Mouse (Mus musculus) kidney, postnatal 36 days (tissue): ENCODE data around the gene Cdc26.

Source experiments
- DNase-seq, 2 experiments: peaks; one replicate each; pipeline ENCODE4 v3.0.0; 2021 to 2022; ENCODE audit warnings: mixed read lengths in 2 of 2

Cdc26 gene

GRCm38 (mm10) chr4:62397616-62398365 lies 10.7 kb downstream of the Cdc26 start:
- DNase-seq: no peak

GRCm38 (mm10) chr4:62395806-62396205 lies 12.6 kb downstream of the Cdc26 start:
- DNase-seq: no peak

- peak; percentile 21 to 30 for DNase-seq
Measured at GRCm38 (mm10) chr4:62393459-62393858, 15.0 kb downstream of the Cdc26 start.

GRCm38 (mm10) chr4:62391892-62392291 lies 16.6 kb downstream of the Cdc26 start:
- no peak for DNase-seq

- peak; percentile 25 to 47 for DNase-seq
Measured at GRCm38 (mm10) chr4:62389592-62390512, 18.6 kb downstream of the Cdc26 start.

GRCm38 (mm10) chr4:62385439-62385838 lies 23.0 kb downstream of the Cdc26 start:
- DNase-seq: no peak

- DNase-seq: no peak
Measured at GRCm38 (mm10) chr4:62384159-62384558, 24.3 kb downstream of the Cdc26 start.

- peak; percentile 43 to 55 for DNase-seq
Measured at GRCm38 (mm10) chr4:62383752-62384151, 24.7 kb downstream of the Cdc26 start.

GRCm38 (mm10) chr4:62383207-62383606 lies 25.2 kb downstream of the Cdc26 start:
- DNase-seq: no peak

- DNase-seq: no peak
Measured at GRCm38 (mm10) chr4:62379724-62380381, 28.6 kb downstream of the Cdc26 start.

GRCm38 (mm10) chr4:62376123-62376522 lies 32.3 kb downstream of the Cdc26 start:
- DNase-seq: no peak

- DNase-seq: peak; percentile 39 to 42
Measured at GRCm38 (mm10) chr4:62374342-62374741, 34.1 kb downstream of the Cdc26 start.

- peak in 1 of 2 experiments; percentile 21 for DNase-seq
Measured at GRCm38 (mm10) chr4:62373668-62374067, 34.8 kb downstream of the Cdc26 start.

GRCm38 (mm10) chr4:62372818-62373520 lies 35.5 kb downstream of the Cdc26 start:
- DNase-seq: no peak

GRCm38 (mm10) chr4:62372410-62372809 lies 36.0 kb downstream of the Cdc26 start:
- DNase-seq: no peak

- no peak for DNase-seq
Measured at GRCm38 (mm10) chr4:62369091-62369490, 39.4 kb downstream of the Cdc26 start.

GRCm38 (mm10) chr4:62367586-62367985 lies 40.9 kb downstream of the Cdc26 start:
- peak; percentile 34 to 58 for DNase-seq

- no peak for DNase-seq
Measured at GRCm38 (mm10) chr4:62366291-62366690, 42.2 kb downstream of the Cdc26 start.

GRCm38 (mm10) chr4:62364299-62364698 lies 44.1 kb downstream of the Cdc26 start:
- DNase-seq: no peak

- DNase-seq: no peak
Measured at GRCm38 (mm10) chr4:62362437-62362836, 46.0 kb downstream of the Cdc26 start.

GRCm38 (mm10) chr4:62361997-62362396 lies 46.4 kb downstream of the Cdc26 start:
- DNase-seq: no peak

GRCm38 (mm10) chr4:62361571-62361970 lies 46.9 kb downstream of the Cdc26 start:
- DNase-seq: peak in 1 of 2 experiments; percentile 42
